ENCODE assay signal across 10 mouse cellular contexts in genomic region chr12:69085522-69086179, GRCm38 (mm10).
A peak's percentile ranks its signal among the peaks of the same experiment; 100 is the strongest.
DNase-seq lines count a peak whose midpoint lies in the region; ATAC-seq and TF ChIP-seq lines count a peak whose summit lies in the region.
"Had no signal": no experiment of that assay in that cellular context is flagged by ENCODE, and none has a peak within 500 bp of the region (broad histone marks: within the 10 kb centered on the region; RNA-seq: fewer than 3 reads in every experiment).

No protein-coding gene starts in this region.

- peak overlapping the region; percentile 27 for H3K4me3 ChIP-seq in kidney, embryonic 15.5 days (replicated peaks)
- H3K4me3 ChIP-seq in embryonic facial prominence, embryonic 12.5 days = peak overlapping the region; percentile 13; the same call in 1 of the 2 replicates
- H3K4me3 ChIP-seq in hindbrain, embryonic 13.5 days = 0 out of 2 replicates have a peak overlapping the region, but pooled peaks have one; percentile 6
- H3K4me3 ChIP-seq in midbrain, postnatal 0 days (ENCODE audit: low read depth, low read length) = 0 out of 2 replicates have a peak overlapping the region, but pooled peaks have one; percentile 4

- no peaks in the 10 kb centered on the region for H3K36me3 ChIP-seq in kidney, embryonic 15.5 days
- H3K36me3 ChIP-seq in embryonic facial prominence, embryonic 12.5 days = no peaks in the 10 kb centered on the region
- no peaks in the 10 kb centered on the region for H3K36me3 ChIP-seq in hindbrain, embryonic 13.5 days
- no peaks in the 10 kb centered on the region for H3K36me3 ChIP-seq in midbrain, postnatal 0 days (ENCODE audit: insufficient read depth, low read length)
- H3K36me3 ChIP-seq: G1E had no signal

- no peak overlapping the region for H3K9ac ChIP-seq in kidney, embryonic 15.5 days
- no peak overlapping the region for H3K9ac ChIP-seq in embryonic facial prominence, embryonic 12.5 days
- H3K9ac ChIP-seq in hindbrain, embryonic 13.5 days = 0 out of 2 replicates have a peak overlapping the region, but pooled peaks have one; percentile 6
- no peak overlapping the region for H3K9ac ChIP-seq in midbrain, postnatal 0 days (replicated peaks; ENCODE audit: low read length, poor library complexity, severe bottlenecking)

- no peaks in the 10 kb centered on the region for H3K27me3 ChIP-seq in kidney, embryonic 15.5 days
- no peaks in the 10 kb centered on the region for H3K27me3 ChIP-seq in embryonic facial prominence, embryonic 12.5 days
- H3K27me3 ChIP-seq in hindbrain, embryonic 13.5 days = 0 out of 2 replicates have a peak, but pooled peaks cover 3% of the 10 kb centered on the region
- no peaks in the 10 kb centered on the region for H3K27me3 ChIP-seq in midbrain, postnatal 0 days (ENCODE audit: insufficient read depth, low read length)

- peaks cover 19% of the 10 kb centered on the region; the same call in 1 of the 2 replicates for H3K4me1 ChIP-seq in kidney, embryonic 15.5 days
- H3K4me1 ChIP-seq in embryonic facial prominence, embryonic 12.5 days = peaks cover 10% of the 10 kb centered on the region; the same call in 1 of the 2 replicates
- H3K4me1 ChIP-seq in hindbrain, embryonic 13.5 days (replicated peaks) = peaks cover 19% of the 10 kb centered on the region
- H3K4me1 ChIP-seq in midbrain, postnatal 0 days (ENCODE audit: insufficient read depth, low read length) = no peaks in the 10 kb centered on the region

- peak overlapping the region; percentile 54 for H3K4me2 ChIP-seq in kidney, embryonic 15.5 days
- peak overlapping the region; percentile 48 for H3K4me2 ChIP-seq in embryonic facial prominence, embryonic 12.5 days (replicated peaks)
- peak overlapping the region; percentile 37 for H3K4me2 ChIP-seq in hindbrain, embryonic 13.5 days
- peak overlapping the region; percentile 23 for H3K4me2 ChIP-seq in midbrain, postnatal 0 days (ENCODE audit: low read depth, low read length, poor library complexity, severe bottlenecking)

- DNase-seq in kidney, adult 18-20 months = no peak
- peak; percentile 24 for DNase-seq in midbrain, postnatal 0 days (ENCODE audit: low spot score)
- no peak for DNase-seq in layer of hippocampus, postnatal 36 days
- DNase-seq in right cerebral cortex, postnatal 36 days (ENCODE audit: low spot score in 2 of 2) = no peak
- no peak for DNase-seq in layer of hippocampus, adult 8-10 months (ENCODE audit: low spot score in 2 of 2)
- DNase-seq: spleen, adult 18-20 months had no signal

- WGBS in kidney, embryonic 15.5 days = 21% methylated on average over 19 of the region's 19 CpGs
- WGBS in embryonic facial prominence, embryonic 12.5 days = 12% methylated on average over 19 of the region's 19 CpGs
- WGBS in hindbrain, embryonic 13.5 days = 34% methylated on average over 19 of the region's 19 CpGs
- WGBS in midbrain, postnatal 0 days = 33% methylated on average over 19 of the region's 19 CpGs

- H3K27ac ChIP-seq in kidney, embryonic 15.5 days = no peak overlapping the region
- peak overlapping the region; percentile 24; the same call in 1 of the 2 replicates for H3K27ac ChIP-seq in embryonic facial prominence, embryonic 12.5 days
- no peak overlapping the region for H3K27ac ChIP-seq in hindbrain, embryonic 13.5 days
- no peak overlapping the region for H3K27ac ChIP-seq in midbrain, postnatal 0 days (ENCODE audit: low read depth, low read length)

- no peaks in the 10 kb centered on the region for H3K9me3 ChIP-seq in kidney, embryonic 15.5 days (replicated peaks)
- no peaks in the 10 kb centered on the region for H3K9me3 ChIP-seq in embryonic facial prominence, embryonic 12.5 days
- H3K9me3 ChIP-seq in hindbrain, embryonic 13.5 days = no peaks in the 10 kb centered on the region
- H3K9me3 ChIP-seq in midbrain, postnatal 0 days (ENCODE audit: low read length) = no peaks in the 10 kb centered on the region
- H3K9me3 ChIP-seq: G1E had no signal

- ATAC-seq in kidney, embryonic 15.5 days (replicated peaks; ENCODE audit: low FRiP score) = peak; percentile 57; the same call in 1 of the 2 replicates
- 0 out of 2 replicates have a peak, but pooled peaks have one; percentile 49 for ATAC-seq in embryonic facial prominence, embryonic 12.5 days (ENCODE audit: insufficient number of reproducible peaks, insufficient read depth, low FRiP score, low TSS enrichment)
- ATAC-seq in hindbrain, embryonic 13.5 days (ENCODE audit: low FRiP score) = no peak
- ATAC-seq in midbrain, postnatal 0 days (ENCODE audit: low FRiP score) = no peak

- no peak for TF ChIP-seq CTCF in midbrain, postnatal 0 days (IDR thresholded peaks at IDR 0.05)

Comparison
In these comparisons a context has a peak if more than half of its experiments do, and no peak if none do; other contexts are left out.
1. ATAC-seq: peak in kidney, embryonic 15.5 days (single experiment) and embryonic facial prominence, embryonic 12.5 days (single experiment); none in hindbrain, embryonic 13.5 days (single experiment) and midbrain, postnatal 0 days (single experiment).
2. Peak in every context shown above with its lines, with median percentiles within 50 percentile points of each other: H3K4me2 ChIP-seq and H3K4me3 ChIP-seq.